ENCODE assay signal across 8 mouse cellular contexts in genomic region chr7:16932704-16933577, GRCm38 (mm10). TPM values are rescaled to one million over a fixed set of nuclear protein-coding genes. Genes with fewer than 3 reads are reported as not detected.
A peak's percentile ranks its signal among the peaks of the same experiment; 100 is the strongest.
DNase-seq lines count a peak whose midpoint lies in the region; ATAC-seq and TF ChIP-seq lines count a peak whose summit lies in the region.

No protein-coding gene starts in this region.

- H3K4me2 ChIP-seq in embryonic facial prominence, embryonic 15.5 days (replicated peaks), result no peak overlapping the region
- peak overlapping the region; percentile 28 for H3K4me2 ChIP-seq in midbrain, embryonic 16.5 days (ENCODE audit: low read length)

- no peaks in the 10 kb centered on the region for H3K27me3 ChIP-seq in thymus, adult 2 months (ENCODE audit: control insufficient read depth, insufficient read depth, low read length)
- no peaks in the 10 kb centered on the region for H3K27me3 ChIP-seq in embryonic facial prominence, embryonic 15.5 days
- no peaks in the 10 kb centered on the region for H3K27me3 ChIP-seq in midbrain, embryonic 16.5 days (ENCODE audit: control insufficient read depth, insufficient read depth, low read depth, low read length)

- 0 out of 2 replicates have a peak, but pooled peaks have one; percentile 40 for ATAC-seq in embryonic facial prominence, embryonic 15.5 days (ENCODE audit: insufficient number of reproducible peaks, low FRiP score, low TSS enrichment, low read depth)
- peak; percentile 63 for ATAC-seq in midbrain, embryonic 16.5 days

- TF ChIP-seq CTCF in thymus, adult 2 months (IDR thresholded peaks at IDR 0.05; ENCODE audit: borderline replicate concordance, control insufficient read depth, extremely low read depth, insufficient read depth, low read length, poor library complexity), result no peak

- peak; percentile 37 to 81 for DNase-seq in frontal cortex, postnatal 36 days (ENCODE audit: low spot score in 2 of 2)
- DNase-seq in frontal cortex, postnatal 14 days (ENCODE audit: low spot score in 2 of 2), result no peak
- peak; percentile 65 for DNase-seq in thymus, adult 2 months
- DNase-seq in thymus, adult 18-20 months, result no peak
- peak; percentile 75 to 79 for DNase-seq in kidney, postnatal 4 days
- no peak for DNase-seq in ovary, postnatal 10 days (ENCODE audit: low spot score)

- WGBS in thymus, adult 2 months, result 44% methylated on average over 14 of the region's 14 CpGs
- 41% methylated on average over 14 of the region's 14 CpGs for WGBS in embryonic facial prominence, embryonic 15.5 days
- WGBS in midbrain, embryonic 16.5 days, result 18% methylated on average over 14 of the region's 14 CpGs

- H3K4me1 ChIP-seq in thymus, adult 2 months (replicated peaks; ENCODE audit: control insufficient read depth, insufficient read depth, low read length), result no peaks in the 10 kb centered on the region
- 0 out of 2 replicates have a peak, but pooled peaks cover 3% of the 10 kb centered on the region for H3K4me1 ChIP-seq in embryonic facial prominence, embryonic 15.5 days
- peaks cover 22% of the 10 kb centered on the region for H3K4me1 ChIP-seq in midbrain, embryonic 16.5 days (ENCODE audit: control insufficient read depth, insufficient read depth, low read length)

- H3K4me3 ChIP-seq in thymus, adult 2 months (ENCODE audit: control insufficient read depth, insufficient read depth, low read length), result no peak overlapping the region
- H3K4me3 ChIP-seq in embryonic facial prominence, embryonic 15.5 days (replicated peaks), result no peak overlapping the region
- H3K4me3 ChIP-seq in midbrain, embryonic 16.5 days (ENCODE audit: low read depth, low read length), result no peak overlapping the region

- no peak for TF ChIP-seq POLR2A in thymus, adult 2 months (IDR thresholded peaks at IDR 0.05; ENCODE audit: control insufficient read depth, extremely low read depth, insufficient read depth, low read length, poor library complexity)

- no peak overlapping the region for H3K27ac ChIP-seq in thymus, adult 2 months (ENCODE audit: control insufficient read depth, insufficient read depth, low read length)
- no peak overlapping the region for H3K27ac ChIP-seq in embryonic facial prominence, embryonic 15.5 days (replicated peaks)
- peak overlapping the region; percentile 78 for H3K27ac ChIP-seq in midbrain, embryonic 16.5 days (ENCODE audit: low read length)

- H3K9ac ChIP-seq in embryonic facial prominence, embryonic 15.5 days, result no peak overlapping the region
- H3K9ac ChIP-seq in midbrain, embryonic 16.5 days (ENCODE audit: low read depth, low read length), result peak overlapping the region; percentile 36; the same call in 1 of the 2 replicates

- H3K36me3 ChIP-seq in thymus, adult 2 months (ENCODE audit: control insufficient read depth, insufficient read depth, low read length), result no peaks in the 10 kb centered on the region
- no peaks in the 10 kb centered on the region for H3K36me3 ChIP-seq in embryonic facial prominence, embryonic 15.5 days
- H3K36me3 ChIP-seq in midbrain, embryonic 16.5 days (ENCODE audit: control insufficient read depth, insufficient read depth, low read length), result no peaks in the 10 kb centered on the region

- no peaks in the 10 kb centered on the region for H3K9me3 ChIP-seq in embryonic facial prominence, embryonic 15.5 days (replicated peaks)
- no peaks in the 10 kb centered on the region for H3K9me3 ChIP-seq in midbrain, embryonic 16.5 days (replicated peaks; ENCODE audit: control insufficient read depth, low read length, poor library complexity, severe bottlenecking)

RNA-seq across cellular contexts. Expression of gene Calm3, which starts 9.0 kb away (rescaled TPM):
- 398 and 475 TPM in 2 replicates for polyA plus RNA-seq in thymus, adult 2 months (2012; rRNA removed)
- 117 and 138 TPM in 2 replicates for polyA plus RNA-seq in embryonic facial prominence, embryonic 15.5 days (2015; fragmentation: Nextera tagmentation; extraction: Ambion mirVana)
- polyA plus RNA-seq in midbrain, embryonic 16.5 days (2015; fragmentation: Nextera tagmentation; extraction: Ambion mirVana), result 405 and 443 TPM in 2 replicates

RNA-seq across cellular contexts. Expression of gene Pnmal2, which starts 11.5 kb away (rescaled TPM):
- polyA plus RNA-seq in thymus, adult 2 months (2012; rRNA removed), result 2.2 and 3.0 TPM in 2 replicates
- polyA plus RNA-seq in embryonic facial prominence, embryonic 15.5 days (2015; fragmentation: Nextera tagmentation; extraction: Ambion mirVana), result 22.4 and 26.0 TPM in 2 replicates
- 186 and 206 TPM in 2 replicates for polyA plus RNA-seq in midbrain, embryonic 16.5 days (2015; fragmentation: Nextera tagmentation; extraction: Ambion mirVana)

RNA-seq across cellular contexts. Expression of gene Pnmal1, which starts 26.5 kb away (rescaled TPM):
- polyA plus RNA-seq in thymus, adult 2 months (2012; rRNA removed), result not detected in 2 replicates
- polyA plus RNA-seq in embryonic facial prominence, embryonic 15.5 days (2015; fragmentation: Nextera tagmentation; extraction: Ambion mirVana), result 1.8 and 2.9 TPM in 2 replicates
- polyA plus RNA-seq in midbrain, embryonic 16.5 days (2015; fragmentation: Nextera tagmentation; extraction: Ambion mirVana), result 83.1 and 89.5 TPM in 2 replicates

RNA-seq across cellular contexts. Expression of gene Ptgir, which starts 26.7 kb away (rescaled TPM):
- 11.3 and 11.4 TPM in 2 replicates for polyA plus RNA-seq in thymus, adult 2 months (2012; rRNA removed)
- polyA plus RNA-seq in embryonic facial prominence, embryonic 15.5 days (2015; fragmentation: Nextera tagmentation; extraction: Ambion mirVana), result 2.5 and 3.1 TPM in 2 replicates
- polyA plus RNA-seq in midbrain, embryonic 16.5 days (2015; fragmentation: Nextera tagmentation; extraction: Ambion mirVana), result 0.22 and 0.23 TPM in 2 replicates

RNA-seq across cellular contexts. Expression of gene Gng8, which starts 41.4 kb away (rescaled TPM):
- polyA plus RNA-seq in thymus, adult 2 months (2012; rRNA removed), result 0.62 and 1.7 TPM in 2 replicates
- polyA plus RNA-seq in embryonic facial prominence, embryonic 15.5 days (2015; fragmentation: Nextera tagmentation; extraction: Ambion mirVana), result 27.8 and 36.3 TPM in 2 replicates
- 14.0 and 49.2 TPM in 2 replicates for polyA plus RNA-seq in midbrain, embryonic 16.5 days (2015; fragmentation: Nextera tagmentation; extraction: Ambion mirVana)

Comparison
In these comparisons a context has a peak if more than half of its experiments do, and no peak if none do; other contexts are left out.
1. DNase-seq: peak in frontal cortex, postnatal 36 days (2 of 2), thymus, adult 2 months (single experiment) and kidney, postnatal 4 days (2 of 2); none in frontal cortex, postnatal 14 days (0 of 2), thymus, adult 18-20 months (0 of 2) and ovary, postnatal 10 days (single experiment).
2. RNA of gene Pnmal1, which starts 26.5 kb away (polyA plus RNA-seq): 83.1 to 89.5 TPM in midbrain, embryonic 16.5 days; 1.8 to 2.9 TPM in embryonic facial prominence, embryonic 15.5 days and not detected in thymus, adult 2 months; every median in the first group is over 10 times any median in the second.